Mouse (Mus musculus) G1E-ER4 (cell line): ENCODE measurements around the gene Igfbp6. TPM values are rescaled to one million over a fixed set of nuclear protein-coding genes. Genes with fewer than 3 reads are reported as not detected.

Experiments used
- GATA1 ChIP-seq: IDR thresholded peaks from one replicate; pipeline ENCODE4 v1.8.0; 2012; ENCODE audit warnings: low read length, inconsistent platforms
- polyA plus RNA-seq: library from polyadenylated mRNA; stranded (reverse); fragments of >175 nt; gene quantifications from 2 replicates; pipeline ENCODE4 v1.2.3, GENCODE M21; 2012

The Igfbp6 gene
- polyA plus RNA-seq, 1 experiment, result 0.45 TPM

DNA sequence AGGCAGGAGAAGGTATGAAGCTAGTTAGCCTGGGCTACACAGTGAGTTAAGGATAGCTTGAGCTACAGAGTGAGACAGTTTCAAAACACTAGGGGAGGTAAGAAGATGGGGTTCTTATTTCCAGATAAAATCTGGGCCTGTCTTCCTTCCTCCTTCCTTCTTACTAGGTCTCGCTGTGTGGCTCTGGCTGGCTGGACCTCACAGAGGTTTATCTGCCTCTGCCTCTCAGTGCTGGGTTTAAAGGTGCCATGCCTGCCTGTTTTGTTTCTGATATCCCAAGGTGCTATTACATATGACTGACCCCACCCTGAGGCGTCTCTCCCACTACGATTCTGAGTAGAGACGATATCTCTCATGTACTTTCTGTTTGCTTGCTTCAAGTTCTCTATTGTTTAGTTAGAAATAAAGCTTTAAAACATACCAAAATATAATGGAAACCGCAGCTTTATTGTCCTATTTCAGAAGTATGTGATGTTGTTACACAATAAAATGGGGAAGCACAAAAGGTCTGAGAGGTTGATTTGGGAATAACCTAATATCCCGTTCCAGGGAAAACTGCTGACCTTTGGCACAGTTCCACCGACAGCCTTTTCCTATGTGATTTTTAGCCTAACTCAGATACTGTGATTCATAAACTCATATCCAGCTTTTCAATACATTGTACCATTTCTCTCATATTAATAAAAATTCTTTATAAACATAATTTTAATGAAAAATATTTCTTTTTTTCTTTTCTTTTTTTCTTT lies 32.6 kb downstream of the Igfbp6 start:
- no peak for TF ChIP-seq GATA1

GRCm38 (mm10) chr15:102177417-102177816 lies 33.3 kb downstream of the Igfbp6 start:
- TF ChIP-seq GATA1, result no peak

DNA sequence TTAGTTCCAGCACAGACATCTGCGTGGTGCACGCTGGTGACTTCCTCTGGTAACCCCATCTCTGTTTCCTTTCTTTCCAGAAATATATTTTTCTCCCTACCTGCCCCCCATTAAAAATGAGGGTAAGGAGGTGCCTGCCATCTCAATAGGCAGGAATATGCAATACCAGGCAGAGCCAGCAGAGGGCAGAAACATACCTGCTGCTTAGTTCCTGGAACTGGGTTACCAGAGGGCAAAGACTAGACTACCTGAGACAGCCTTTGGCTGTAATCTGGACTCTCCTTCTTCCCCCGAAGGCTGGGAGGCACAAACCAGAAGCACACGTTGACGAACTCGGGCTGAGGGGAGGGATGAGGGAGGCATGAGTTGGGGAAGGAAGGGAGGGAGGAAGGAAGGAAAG lies 34.1 kb downstream of the Igfbp6 start:
- TF ChIP-seq GATA1, result no peak

GRCm38 (mm10) chr15:102179106-102179505 lies 34.9 kb downstream of the Igfbp6 start:
- TF ChIP-seq GATA1, result no peak

GRCm38 (mm10) chr15:102179924-102180323 lies 35.8 kb downstream of the Igfbp6 start:
- no peak for TF ChIP-seq GATA1

DNA sequence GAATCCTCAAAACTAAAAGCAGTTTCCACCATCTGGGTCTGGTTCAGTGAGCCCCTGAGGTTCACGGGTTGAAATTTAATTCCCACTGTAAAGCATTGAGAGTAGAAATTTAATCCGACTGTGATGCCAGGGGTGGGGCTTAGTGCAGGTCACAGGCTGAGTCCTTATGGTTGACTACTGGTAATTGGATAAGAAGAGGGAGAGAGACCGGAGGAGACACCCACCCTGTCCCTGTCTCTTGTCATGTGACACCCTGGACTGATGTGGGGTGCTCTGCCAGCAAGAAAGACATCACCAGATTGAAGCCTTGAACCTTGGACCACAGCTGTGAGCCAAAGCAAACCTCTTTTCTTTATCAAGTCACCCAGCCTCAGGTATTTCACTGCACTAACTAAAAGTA lies 38.9 kb downstream of the Igfbp6 start:
- TF ChIP-seq GATA1, result no peak

DNA sequence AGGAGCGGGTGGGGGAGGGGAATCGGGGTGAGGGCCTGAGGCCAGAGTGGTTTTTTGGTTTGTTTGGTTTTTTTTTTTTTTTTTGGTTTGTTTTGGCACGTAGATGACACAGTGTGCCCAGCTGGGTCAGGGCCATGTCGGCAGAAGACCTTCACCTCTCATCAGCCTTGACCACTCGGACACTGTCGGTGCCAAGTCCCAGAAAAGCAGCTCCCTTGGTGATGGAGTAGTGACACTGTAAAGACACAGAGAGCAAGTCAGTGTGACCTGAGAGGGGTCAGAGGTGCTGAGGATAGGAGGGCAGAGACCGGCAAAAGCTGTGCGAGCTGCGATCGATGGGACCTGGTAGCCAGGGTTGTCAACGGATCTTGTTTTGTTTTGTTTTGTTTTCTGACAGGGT lies 42.1 kb downstream of the Igfbp6 start:
- no peak for TF ChIP-seq GATA1

DNA sequence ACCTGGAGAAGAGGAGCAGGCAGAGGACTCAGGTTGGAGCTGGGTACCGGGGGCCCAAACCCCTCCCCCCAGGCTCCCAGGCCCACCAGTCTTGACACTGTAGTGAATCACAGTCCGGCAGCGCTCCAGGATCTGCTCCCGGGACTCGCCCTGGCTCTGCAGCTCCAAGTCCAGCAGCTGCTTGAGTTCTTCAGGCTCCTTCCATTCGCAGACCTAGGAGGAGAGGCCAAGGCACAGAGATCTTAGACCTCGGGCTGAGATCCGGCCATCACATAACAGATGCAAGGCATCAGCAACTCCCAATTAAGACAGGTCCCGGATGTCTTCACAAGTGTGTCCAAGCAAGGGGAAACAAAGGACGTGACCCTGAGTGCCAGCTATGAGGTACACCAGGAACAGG lies 43.9 kb downstream of the Igfbp6 start:
- TF ChIP-seq GATA1, result no peak

DNA sequence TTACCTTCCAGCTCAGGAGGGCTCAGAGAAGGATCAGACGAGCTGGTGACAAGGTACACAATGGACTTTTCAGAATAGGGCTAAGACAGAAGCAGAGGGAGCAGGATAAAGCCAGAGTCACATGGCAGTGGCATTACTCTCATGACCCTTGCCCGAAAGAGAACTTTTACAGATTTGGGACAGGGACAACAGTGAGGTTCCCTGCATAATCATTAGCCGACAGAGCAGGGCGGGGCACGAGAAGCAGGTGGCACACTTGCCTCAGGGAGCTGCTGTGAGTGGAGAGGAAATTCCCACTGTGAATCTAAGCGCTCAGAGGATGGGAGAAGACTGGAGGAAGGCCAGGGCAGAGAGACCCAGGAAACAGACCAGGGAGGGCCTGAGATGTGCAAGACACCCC lies 44.7 kb downstream of the Igfbp6 start:
- no peak for TF ChIP-seq GATA1

GRCm38 (mm10) chr15:102191699-102192098 lies 47.5 kb downstream of the Igfbp6 start:
- no peak for TF ChIP-seq GATA1

DNA sequence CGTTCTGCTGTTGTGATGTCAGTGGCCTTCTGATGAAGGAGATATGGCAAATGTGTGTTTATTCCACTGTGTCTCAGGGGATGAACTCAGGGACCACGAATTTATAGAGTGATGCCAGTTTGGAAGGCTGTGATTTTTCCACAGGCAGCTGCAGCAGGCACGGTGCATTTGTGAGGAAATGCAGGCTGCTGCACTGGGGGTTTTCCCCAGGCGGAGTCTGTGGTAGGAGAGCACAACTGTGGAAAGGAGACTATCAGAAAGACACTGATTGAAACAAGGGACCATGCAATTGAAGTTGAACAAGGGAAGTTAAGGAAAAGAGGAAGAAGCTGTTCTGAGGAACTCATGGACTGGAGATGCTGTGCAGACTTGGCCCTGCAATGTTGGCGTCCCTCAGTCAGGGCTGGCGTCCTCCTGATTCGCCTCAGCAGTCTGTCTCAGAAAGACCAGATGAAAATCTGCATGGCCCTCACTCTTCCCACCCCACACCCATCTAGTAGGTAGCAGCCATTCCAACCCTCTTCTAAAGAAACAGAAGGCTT lies 48.2 kb downstream of the Igfbp6 start:
- TF ChIP-seq GATA1, result no peak

DNA sequence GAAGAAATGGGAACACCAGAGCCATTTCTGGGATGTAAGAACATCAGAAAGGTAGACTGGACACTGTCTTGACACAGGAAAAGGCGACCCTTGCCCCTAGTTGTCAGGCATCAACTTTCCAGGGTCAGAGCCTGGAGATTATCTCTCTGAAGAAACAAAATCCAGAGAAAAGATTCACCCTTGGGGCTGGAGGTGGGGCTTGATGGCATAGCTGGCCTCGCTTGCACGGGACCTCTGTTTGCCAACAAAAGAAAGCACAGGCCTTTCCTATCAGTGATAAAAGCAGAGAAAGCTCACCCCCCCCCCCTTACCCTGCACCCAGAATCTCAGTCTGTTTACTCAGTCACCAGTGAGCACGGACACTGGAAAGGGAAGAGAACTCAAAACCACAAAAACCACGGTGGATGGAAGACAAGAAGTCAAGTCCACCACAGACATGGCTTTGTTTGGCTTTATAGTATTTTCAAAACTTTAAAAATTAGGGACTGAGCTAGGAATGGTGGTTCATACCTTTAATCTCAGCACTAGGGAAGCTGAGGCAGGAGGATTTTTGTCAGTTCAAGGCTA lies 48.7 kb downstream of the Igfbp6 start:
- no peak for TF ChIP-seq GATA1

DNA sequence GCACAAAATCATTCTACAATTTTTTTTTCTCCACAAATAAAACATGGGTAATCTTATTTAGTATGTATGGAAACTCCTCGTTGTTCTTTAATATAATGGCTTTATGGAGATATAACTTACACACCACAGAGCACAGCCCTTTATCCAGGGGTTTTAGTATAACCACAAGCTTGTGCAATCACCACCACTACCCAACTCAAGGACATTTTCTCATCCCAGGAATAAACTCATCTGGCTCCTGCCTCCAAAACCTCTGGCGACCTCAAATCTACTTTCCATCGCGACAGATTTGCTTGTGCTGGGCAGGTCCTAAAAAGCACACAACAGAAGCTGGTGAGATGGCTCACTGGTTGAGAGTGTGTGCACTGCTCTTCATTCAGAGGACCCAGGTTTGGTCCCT lies 49.5 kb downstream of the Igfbp6 start:
- no peak for TF ChIP-seq GATA1

- no peak for TF ChIP-seq GATA1
These were observed 50.3 kb downstream of the Igfbp6 start for GRCm38 (mm10) chr15:102194439-102194838.

- TF ChIP-seq GATA1, result no peak
These were observed 51.2 kb downstream of the Igfbp6 start for GRCm38 (mm10) chr15:102195373-102195772.

DNA sequence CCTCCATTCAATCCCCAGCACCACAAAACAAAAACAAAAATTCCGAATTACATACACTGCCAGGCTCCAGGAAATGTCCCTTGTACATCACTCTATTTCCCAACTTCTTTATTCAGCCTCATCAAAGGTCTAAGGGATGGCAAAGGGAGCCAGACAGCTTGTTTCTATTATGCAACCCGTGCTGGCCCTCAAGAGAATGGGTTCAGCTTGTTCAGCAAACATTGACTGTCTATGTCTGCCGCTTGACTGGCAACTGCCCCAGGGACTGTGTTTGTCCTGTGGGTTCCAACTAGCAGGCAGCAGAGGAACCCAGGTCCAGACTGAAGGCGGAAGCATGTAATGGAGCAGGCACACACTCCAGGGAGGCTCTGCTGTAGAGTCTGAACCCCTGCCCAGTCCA lies 54.7 kb downstream of the Igfbp6 start:
- TF ChIP-seq GATA1, result no peak

Other genes starting within 250 kb of the Igfbp6 start
- gene Krt4, start 219.6 kb upstream of the Igfbp6 start, polyA plus RNA-seq, result not detected in 2 replicates
- gene Krt79, start 204.0 kb upstream of the Igfbp6 start, polyA plus RNA-seq, result not detected in 2 replicates
- not detected in 2 replicates for gene Krt78, start 190.1 kb upstream of the Igfbp6 start, polyA plus RNA-seq
- not detected in 2 replicates for gene Krt8, start 139.9 kb upstream of the Igfbp6 start, polyA plus RNA-seq
- gene Krt18, start 116.2 kb upstream of the Igfbp6 start, polyA plus RNA-seq, result not detected in 2 replicates
- 375 and 424 TPM in 2 replicates for gene Eif4b, start 70.6 kb upstream of the Igfbp6 start, polyA plus RNA-seq
- gene Tns2, start 43.9 kb upstream of the Igfbp6 start, polyA plus RNA-seq, result 0.27 and 0.48 TPM in 2 replicates
- gene Spryd3, start 8.1 kb upstream of the Igfbp6 start, polyA plus RNA-seq, result 17.4 and 17.7 TPM in 2 replicates
- gene Soat2, start 6.2 kb downstream of the Igfbp6 start, polyA plus RNA-seq, result 5.5 and 5.9 TPM in 2 replicates
- 14.6 and 16.0 TPM in 2 replicates for gene Zfp740, start 58.9 kb downstream of the Igfbp6 start, polyA plus RNA-seq
- 8.9 and 9.5 TPM in 2 replicates for gene Csad, start 60.4 kb downstream of the Igfbp6 start, polyA plus RNA-seq
- 29.3 and 36.6 TPM in 2 replicates for gene Itgb7, start 87.6 kb downstream of the Igfbp6 start, polyA plus RNA-seq
- 2.6 and 2.9 TPM in 2 replicates for gene Rarg, start 113.2 kb downstream of the Igfbp6 start, polyA plus RNA-seq
- gene Gm9918, start 126.2 kb downstream of the Igfbp6 start, polyA plus RNA-seq, result not detected in 2 replicates
- 74.7 and 76.7 TPM in 2 replicates for gene Mfsd5, start 135.1 kb downstream of the Igfbp6 start, polyA plus RNA-seq
- gene Espl1, start 151.9 kb downstream of the Igfbp6 start, polyA plus RNA-seq, result 38.5 and 42.8 TPM in 2 replicates
- gene Pfdn5, start 181.8 kb downstream of the Igfbp6 start, polyA plus RNA-seq, result 9.9 and 26.7 TPM in 2 replicates
- gene Myg1, start 187.3 kb downstream of the Igfbp6 start, polyA plus RNA-seq, result 74.6 and 92.3 TPM in 2 replicates
- 194 and 207 TPM in 2 replicates for gene Aaas, start 206.4 kb downstream of the Igfbp6 start, polyA plus RNA-seq
- gene Sp7, start 222.8 kb downstream of the Igfbp6 start, polyA plus RNA-seq, result not detected in 2 replicates